8 mouse cellular contexts compared by ENCODE assay signal in the genomic region with DNA sequence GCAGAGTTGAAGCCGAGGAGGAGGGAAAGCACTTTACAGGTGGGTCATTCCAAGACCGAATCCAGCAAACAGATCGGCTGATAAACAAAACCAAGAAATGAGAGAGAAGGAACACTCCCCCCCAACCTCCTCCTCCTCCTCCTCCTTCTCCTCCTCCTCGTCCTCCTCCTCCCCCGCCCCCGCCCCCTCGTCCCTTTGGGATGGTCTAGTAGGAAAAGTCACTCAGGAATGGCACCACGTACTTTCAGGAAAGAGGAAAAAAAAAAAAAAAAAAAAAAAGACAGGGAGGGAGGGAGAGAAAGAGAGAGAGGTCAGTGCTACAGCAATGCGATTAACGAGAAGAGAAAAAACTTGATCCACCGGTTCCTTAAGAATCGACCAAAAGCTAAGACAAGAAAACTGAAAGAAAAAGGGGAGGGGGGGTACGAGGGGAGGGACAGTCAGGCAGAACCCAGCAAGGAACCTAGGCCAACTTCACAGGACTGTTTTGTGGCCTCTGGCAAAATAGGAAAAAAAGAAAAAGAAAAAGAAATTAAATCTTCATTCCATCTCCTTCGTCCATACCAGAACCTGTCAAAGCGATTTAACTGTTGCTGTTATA. TPM values are rescaled to one million over a fixed set of nuclear protein-coding genes. Genes with fewer than 3 reads are reported as not detected.
A peak's percentile ranks its signal among the peaks of the same experiment; 100 is the strongest.
DNase-seq lines count a peak whose midpoint lies in the region; ATAC-seq and TF ChIP-seq lines count a peak whose summit lies in the region.

No protein-coding gene starts in this region.

- DNase-seq in heart, postnatal 4 days = no peak
- DNase-seq in Muller cell, postnatal 12 days (ENCODE audit: inconsistent ontology term) = peak; percentile 56
- DNase-seq in forebrain, embryonic 14.5 days (ENCODE audit: low spot score) = peak; percentile 21
- no peak for DNase-seq in liver, embryonic 14.5 days (ENCODE audit: low read depth in 3 of 3, low spot score in 3 of 3)
- DNase-seq in testis, postnatal 10 days (ENCODE audit: low spot score) = no peak
- no peak for DNase-seq in frontal cortex, postnatal 25 days (ENCODE audit: low spot score in 2 of 2)
- no peak for DNase-seq in urinary bladder, postnatal 36 days (ENCODE audit: low spot score in 2 of 2)

- peak overlapping the region; percentile 72 for H3K4me2 ChIP-seq in heart, embryonic 14.5 days (ENCODE audit: low read length)
- peak overlapping the region; percentile 53 for H3K4me2 ChIP-seq in forebrain, embryonic 14.5 days (ENCODE audit: low read length)
- H3K4me2 ChIP-seq in liver, embryonic 14.5 days (ENCODE audit: low read depth) = peak overlapping the region; percentile 91

- H3K9me3 ChIP-seq in heart, embryonic 14.5 days (ENCODE audit: control insufficient read depth, low read length) = no peaks in the 10 kb centered on the region
- no peaks in the 10 kb centered on the region for H3K9me3 ChIP-seq in forebrain, embryonic 14.5 days (replicated peaks; ENCODE audit: control insufficient read depth, low read length)
- H3K9me3 ChIP-seq in liver, embryonic 14.5 days (ENCODE audit: control insufficient read depth, low read length) = no peaks in the 10 kb centered on the region

- no peak for TF ChIP-seq EP300 in liver, embryonic 14.5 days (IDR thresholded peaks at IDR 0.05; ENCODE audit: low read depth)

- under 1% methylated on average over 14 of the region's 15 CpGs for WGBS in heart, embryonic 14.5 days
- WGBS in forebrain, embryonic 14.5 days = under 1% methylated on average over 15 of the region's 15 CpGs
- under 1% methylated on average over 13 of the region's 15 CpGs for WGBS in liver, embryonic 14.5 days (ENCODE audit: insufficient replicate concordance)

- no peaks in the 10 kb centered on the region for H3K27me3 ChIP-seq in heart, embryonic 14.5 days (ENCODE audit: control insufficient read depth, insufficient read depth, low read length)
- H3K27me3 ChIP-seq in forebrain, embryonic 14.5 days (replicated peaks; ENCODE audit: control insufficient read depth, insufficient read depth, low read length) = no peaks in the 10 kb centered on the region
- peaks cover 3% of the 10 kb centered on the region for H3K27me3 ChIP-seq in liver, embryonic 14.5 days (ENCODE audit: control insufficient read depth, insufficient read depth, low read length)

- H3K9ac ChIP-seq in heart, embryonic 14.5 days (ENCODE audit: low read length) = peak overlapping the region; percentile 69
- peak overlapping the region; percentile 59 for H3K9ac ChIP-seq in forebrain, embryonic 14.5 days (ENCODE audit: low read length)
- H3K9ac ChIP-seq in liver, embryonic 14.5 days (replicated peaks) = no peak overlapping the region

- no peaks in the 10 kb centered on the region for H3K36me3 ChIP-seq in heart, embryonic 14.5 days (ENCODE audit: control insufficient read depth, insufficient read depth, low read length)
- H3K36me3 ChIP-seq in forebrain, embryonic 14.5 days (ENCODE audit: control insufficient read depth, insufficient read depth, low read length) = no peaks in the 10 kb centered on the region
- H3K36me3 ChIP-seq in liver, embryonic 14.5 days (replicated peaks; ENCODE audit: control insufficient read depth, insufficient read depth, low read depth) = no peaks in the 10 kb centered on the region

- peak overlapping the region; percentile 47 to 71 for H3K4me3 ChIP-seq in heart, embryonic 14.5 days (ENCODE audit: control insufficient read depth in 1 of 2, insufficient read depth in 1 of 2, low read depth in 1 of 2, low read length in 2 of 2)
- H3K4me3 ChIP-seq in forebrain, embryonic 14.5 days (ENCODE audit: low read depth, low read length) = peak overlapping the region; percentile 68
- H3K4me3 ChIP-seq in liver, embryonic 14.5 days (ENCODE audit: insufficient read depth in 1 of 2, low read depth in 2 of 2, low read length in 2 of 2) = peak overlapping the region; percentile 45 to 62

- H3K27ac ChIP-seq in heart, embryonic 14.5 days (replicated peaks in 1 of 2; ENCODE audit: control insufficient read depth in 1 of 2, insufficient read depth in 1 of 2, low read depth in 2 of 2, low read length in 2 of 2) = peak overlapping the region in 1 of 2 experiments; percentile 21; a peak in 1 of 4 replicates
- H3K27ac ChIP-seq in forebrain, embryonic 14.5 days (ENCODE audit: low read depth, low read length) = no peak overlapping the region
- no peak overlapping the region for H3K27ac ChIP-seq in liver, embryonic 14.5 days

- no peak for TF ChIP-seq CTCF in liver, embryonic 14.5 days (IDR thresholded peaks at IDR 0.05; ENCODE audit: low read depth)

- ATAC-seq in heart, embryonic 14.5 days (ENCODE audit: insufficient number of reproducible peaks, insufficient read depth, low FRiP score, low read depth) = no peak
- ATAC-seq in forebrain, embryonic 14.5 days = no peak
- no peak for ATAC-seq in liver, embryonic 14.5 days (ENCODE audit: insufficient read depth)

- H3K4me1 ChIP-seq in heart, embryonic 14.5 days (ENCODE audit: control insufficient read depth in 2 of 2, insufficient read depth in 2 of 2, low read length in 2 of 2) = peaks cover 3 to 7% of the 10 kb centered on the region in 2 experiments; a peak in 3 of 4 replicates
- 0 out of 2 replicates have a peak, but pooled peaks cover 2% of the 10 kb centered on the region for H3K4me1 ChIP-seq in forebrain, embryonic 14.5 days (ENCODE audit: control insufficient read depth, insufficient read depth, low read length)
- peaks cover 2 to 15% of the 10 kb centered on the region in 2 experiments; a peak in 3 of 4 replicates for H3K4me1 ChIP-seq in liver, embryonic 14.5 days (replicated peaks; ENCODE audit: control insufficient read depth in 2 of 2, insufficient read depth in 2 of 2, low read length in 1 of 2)

RNA-seq across cellular contexts. Expression of a gene that starts 1.1 kb away (rescaled TPM):
- polyA plus RNA-seq in heart, embryonic 14.5 days (2014; fragmentation: Nextera tagmentation; extraction: Ambion mirVana) = 2.5 and 3.3 TPM in 2 replicates
- 1 to 10 TPM; 3.5 to 4.3 TPM for total RNA-seq in heart, postnatal 4 days (2021)
- polyA plus RNA-seq in forebrain, embryonic 14.5 days (2014; fragmentation: Nextera tagmentation; extraction: Ambion mirVana) = 1.7 and 3.3 TPM in 2 replicates
- 0.18 and 0.30 TPM in 2 replicates for polyA plus RNA-seq in liver, embryonic 14.5 days (2012; rRNA removed)
- polyA plus RNA-seq in liver, embryonic 14.5 days (2014; fragmentation: Nextera tagmentation; extraction: Ambion mirVana) = 0.19 and 0.24 TPM in 2 replicates

Comparison
In these comparisons a context has a peak if more than half of its experiments do, and no peak if none do; other contexts are left out.
1. DNase-seq: peak in Muller cell, postnatal 12 days (single experiment) and forebrain, embryonic 14.5 days (single experiment); none in heart, postnatal 4 days (single experiment), liver, embryonic 14.5 days (0 of 3), testis, postnatal 10 days (single experiment), frontal cortex, postnatal 25 days (0 of 2) and urinary bladder, postnatal 36 days (0 of 2).
2. Peak in every context shown above with its lines, with median percentiles within 50 percentile points of each other: H3K4me2 ChIP-seq and H3K4me3 ChIP-seq.